Comparison of ENCODE assay signal across 10 mouse cellular contexts in the genomic region with DNA sequence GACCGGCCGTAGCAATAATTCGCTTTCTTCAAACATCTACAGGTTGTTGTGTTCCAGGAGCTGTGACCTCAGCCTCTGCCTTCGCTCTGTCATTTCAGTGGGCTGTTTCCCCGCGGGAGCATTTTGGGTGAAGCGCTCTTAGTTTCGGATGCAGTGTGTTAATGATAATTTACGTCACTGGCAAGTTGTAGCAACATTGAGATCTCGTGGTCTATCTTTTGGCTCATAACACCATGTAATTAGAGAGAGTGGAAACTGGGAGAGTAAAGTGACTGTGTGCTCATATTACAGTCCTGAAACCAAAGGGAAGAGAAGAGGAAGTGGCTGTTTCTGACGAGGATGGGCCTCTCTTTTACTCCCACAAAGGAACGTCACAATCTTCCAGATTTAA.
DNase-seq lines count a peak whose midpoint lies in the region; ATAC-seq and TF ChIP-seq lines count a peak whose summit lies in the region.
"Had no signal": no experiment of that assay in that cellular context is flagged by ENCODE, and none has a peak within 500 bp of the region (broad histone marks: within the 10 kb centered on the region; RNA-seq: fewer than 3 reads in every experiment).

No protein-coding gene starts in this region.

- H3K9me3 ChIP-seq in kidney, embryonic 14.5 days (ENCODE audit: control insufficient read depth, low read length): no peaks in the 10 kb centered on the region
- H3K9me3 ChIP-seq in MEL (replicated peaks; ENCODE audit: insufficient read depth, low read length): no peaks in the 10 kb centered on the region
- no peaks in the 10 kb centered on the region for H3K9me3 ChIP-seq in embryonic facial prominence, embryonic 15.5 days (replicated peaks)
- no peaks in the 10 kb centered on the region for H3K9me3 ChIP-seq in midbrain, embryonic 15.5 days

- no peak for DNase-seq in kidney, adult 11 months
- peak; percentile 48 for DNase-seq in MEL (ENCODE audit: low read depth, low spot score)
- no peak for DNase-seq in lung, adult 18-20 months
- no peak for DNase-seq in left cerebral cortex, postnatal 25 days (ENCODE audit: low spot score in 2 of 2)

- TF ChIP-seq POLR2A in MEL (IDR thresholded peaks at IDR 0.05; ENCODE audit: control insufficient read depth in 1 of 2, insufficient read depth in 1 of 2, low read depth in 1 of 2, low read length in 2 of 2, poor library complexity in 1 of 2): no peak

- no peak for TF ChIP-seq EP300 in MEL (IDR thresholded peaks at IDR 0.05; ENCODE audit: low read depth in 1 of 2, low read length in 2 of 2)

- WGBS in kidney, embryonic 14.5 days: 28% methylated on average over 12 of the region's 12 CpGs
- WGBS in embryonic facial prominence, embryonic 15.5 days: 61% methylated on average over 12 of the region's 12 CpGs
- WGBS in macrophage (ENCODE audit: missing documents): 45% methylated on average over 12 of the region's 12 CpGs
- 77% methylated on average over 12 of the region's 12 CpGs for WGBS in midbrain, embryonic 15.5 days

- TF ChIP-seq RAD21 in MEL (IDR thresholded peaks at IDR 0.05; ENCODE audit: low read depth, low read length): no peak

- no peak overlapping the region; the same call in 1 of the 2 replicates for H3K4me2 ChIP-seq in kidney, embryonic 14.5 days (replicated peaks; ENCODE audit: low read depth, low read length)
- no peak overlapping the region for H3K4me2 ChIP-seq in embryonic facial prominence, embryonic 15.5 days (replicated peaks)
- no peak overlapping the region for H3K4me2 ChIP-seq in midbrain, embryonic 15.5 days

- no peak overlapping the region for H3K4me3 ChIP-seq in kidney, embryonic 14.5 days (ENCODE audit: low read length)
- peak overlapping the region; percentile 45 to 51 for H3K4me3 ChIP-seq in MEL (ENCODE audit: control insufficient read depth in 1 of 2, insufficient read depth in 1 of 2, low read depth in 2 of 2, low read length in 2 of 2)
- no peak overlapping the region for H3K4me3 ChIP-seq in embryonic facial prominence, embryonic 15.5 days (replicated peaks)
- H3K4me3 ChIP-seq in macrophage (ENCODE audit: inconsistent target): no peak overlapping the region
- no peak overlapping the region for H3K4me3 ChIP-seq in midbrain, embryonic 15.5 days
- H3K4me3 ChIP-seq: limb, embryonic 12.5 days had no signal

- H3K27me3 ChIP-seq in kidney, embryonic 14.5 days (ENCODE audit: control insufficient read depth, insufficient read depth, low read length): no peaks in the 10 kb centered on the region
- H3K27me3 ChIP-seq in MEL (ENCODE audit: control insufficient read depth in 1 of 2, insufficient read depth in 2 of 2, low read length in 2 of 2): no peaks in the 10 kb centered on the region; a peak in 1 of 4 replicates
- H3K27me3 ChIP-seq in embryonic facial prominence, embryonic 15.5 days: no peaks in the 10 kb centered on the region
- H3K27me3 ChIP-seq in midbrain, embryonic 15.5 days (replicated peaks): no peaks in the 10 kb centered on the region
- H3K27me3 ChIP-seq: limb, embryonic 12.5 days had no signal

- no peaks in the 10 kb centered on the region for H3K36me3 ChIP-seq in kidney, embryonic 14.5 days (ENCODE audit: control insufficient read depth, insufficient read depth, low read length)
- H3K36me3 ChIP-seq in MEL (ENCODE audit: control insufficient read depth in 1 of 2, insufficient read depth in 2 of 2, low read length in 2 of 2) (no peaks in the 10 kb centered on the region), macrophage (ENCODE audit: inconsistent target) (no peaks in the 10 kb centered on the region)
- no peaks in the 10 kb centered on the region for H3K36me3 ChIP-seq in embryonic facial prominence, embryonic 15.5 days
- no peaks in the 10 kb centered on the region for H3K36me3 ChIP-seq in midbrain, embryonic 15.5 days (replicated peaks)
- H3K36me3 ChIP-seq: limb, embryonic 12.5 days had no signal

- H3K27ac ChIP-seq in kidney, embryonic 14.5 days (ENCODE audit: low read depth, low read length): peak overlapping the region; percentile 3; the same call in 1 of the 2 replicates
- H3K27ac ChIP-seq in MEL (ENCODE audit: control insufficient read depth, low read depth, low read length): 0 out of 2 replicates have a peak overlapping the region, but pooled peaks have one; percentile 13
- H3K27ac ChIP-seq in embryonic facial prominence, embryonic 15.5 days (replicated peaks): peak overlapping the region; percentile 68; the same call in 1 of the 2 replicates
- H3K27ac ChIP-seq in macrophage: peak overlapping the region; percentile 24
- H3K27ac ChIP-seq in midbrain, embryonic 15.5 days: no peak overlapping the region
- H3K27ac ChIP-seq: limb, embryonic 12.5 days had no signal

- H3K9ac ChIP-seq in kidney, embryonic 14.5 days (ENCODE audit: low read depth, low read length): no peak overlapping the region
- peak overlapping the region; percentile 3; the same call in 1 of the 2 replicates for H3K9ac ChIP-seq in MEL (ENCODE audit: control insufficient read depth, low read depth, low read length, poor library complexity, severe bottlenecking)
- no peak overlapping the region for H3K9ac ChIP-seq in embryonic facial prominence, embryonic 15.5 days
- no peak overlapping the region for H3K9ac ChIP-seq in midbrain, embryonic 15.5 days
- H3K9ac ChIP-seq: limb, embryonic 12.5 days had no signal

- H3K4me1 ChIP-seq in kidney, embryonic 14.5 days (ENCODE audit: control insufficient read depth, insufficient read depth, low read length): peaks cover 31% of the 10 kb centered on the region
- H3K4me1 ChIP-seq in MEL (ENCODE audit: control insufficient read depth in 1 of 2, insufficient read depth in 2 of 2, low read length in 2 of 2): 0 out of 4 replicates have a peak, but pooled peaks cover 0 to 3% of the 10 kb centered on the region in 2 experiments
- peaks cover 25% of the 10 kb centered on the region for H3K4me1 ChIP-seq in embryonic facial prominence, embryonic 15.5 days
- peaks cover 22% of the 10 kb centered on the region for H3K4me1 ChIP-seq in midbrain, embryonic 15.5 days

- ATAC-seq in kidney, embryonic 14.5 days (ENCODE audit: low FRiP score, low TSS enrichment): no peak
- ATAC-seq in embryonic facial prominence, embryonic 15.5 days (ENCODE audit: insufficient number of reproducible peaks, low FRiP score, low TSS enrichment, low read depth): no peak
- ATAC-seq in midbrain, embryonic 15.5 days (replicated peaks): no peak
- ATAC-seq: activated CD4-positive, CD25-positive, alpha-beta regulatory T cell, adult 4 months had no signal

- no peak for TF ChIP-seq CTCF in MEL (IDR thresholded peaks at IDR 0.05 in 2 of 3, conservative IDR thresholded peaks at IDR 0.05 in 1 of 3; ENCODE audit: control insufficient read depth in 1 of 3, insufficient read depth in 1 of 3, low read depth in 2 of 3, low read length in 3 of 3, poor library complexity in 1 of 3, severe bottlenecking in 1 of 3)

- intact Hi-C loops in left cerebral cortex, postnatal 25 days (cut with DNase I): no loop called here

- H3K79me2 ChIP-seq in MEL (ENCODE audit: control insufficient read depth, insufficient read depth, low read length, poor library complexity) (no peaks in the 10 kb centered on the region), macrophage (ENCODE audit: inconsistent target) (no peaks in the 10 kb centered on the region)

TF ChIP-seq in MEL, 35 proteins besides CTCF, POLR2A, EP300 and RAD21:
- TF ChIP-seq ZNF384 (IDR thresholded peaks at IDR 0.05; ENCODE audit: low read depth, low read length) (no peak), RCOR1 (IDR thresholded peaks at IDR 0.05; ENCODE audit: low read depth, low read length) (no peak), ETS1 (IDR thresholded peaks at IDR 0.05; ENCODE audit: low read depth, low read length) (no peak), MEF2A (IDR thresholded peaks at IDR 0.05; ENCODE audit: extremely low read depth, insufficient replicate concordance, low read depth, low read length, poor library complexity, severe bottlenecking) (no peak), HCFC1 (IDR thresholded peaks at IDR 0.05; ENCODE audit: low read depth, low read length) (no peak), USF2 (IDR thresholded peaks at IDR 0.05; ENCODE audit: borderline replicate concordance in 1 of 2, insufficient read depth in 1 of 2, low read depth in 1 of 2, low read length in 2 of 2) (no peak), E2F4 (IDR thresholded peaks at IDR 0.05; ENCODE audit: borderline replicate concordance, low read depth, low read length) (no peak), USF1 (IDR thresholded peaks at IDR 0.05; ENCODE audit: low read depth, low read length) (no peak), TCF12 (IDR thresholded peaks at IDR 0.05; ENCODE audit: low read depth, low read length) (no peak), ZKSCAN1 (IDR thresholded peaks at IDR 0.05; ENCODE audit: low read depth, low read length) (no peak), ELF1 (IDR thresholded peaks at IDR 0.05; ENCODE audit: low read depth, low read length) (no peak), CHD2 (IDR thresholded peaks at IDR 0.05; ENCODE audit: low read length) (no peak), MAX (IDR thresholded peaks at IDR 0.05; ENCODE audit: low read length) (no peak), TAL1 (IDR thresholded peaks at IDR 0.05; ENCODE audit: low read length) (no peak), MAFK (IDR thresholded peaks at IDR 0.05; ENCODE audit: borderline replicate concordance, low read depth, low read length) (no peak), GATA1 (IDR thresholded peaks at IDR 0.05; ENCODE audit: low read depth, low read length) (no peak), NELFE (IDR thresholded peaks at IDR 0.05; ENCODE audit: low read depth, low read length) (no peak), TBP (IDR thresholded peaks at IDR 0.05; ENCODE audit: low read depth, low read length) (no peak), JUND (IDR thresholded peaks at IDR 0.05; ENCODE audit: low read depth, low read length) (no peak), MYC (IDR thresholded peaks at IDR 0.05; ENCODE audit: low read depth, low read length) (no peak)

Comparison
In these comparisons a context has a peak if more than half of its experiments do, and no peak if none do; other contexts are left out.
1. H3K4me3 ChIP-seq: peak in MEL (2 of 2); none in kidney, embryonic 14.5 days (single experiment), embryonic facial prominence, embryonic 15.5 days (single experiment), macrophage (single experiment) and midbrain, embryonic 15.5 days (single experiment).